Mouse (Mus musculus) midbrain, postnatal 0 days (tissue): ENCODE data around the gene Eif4b. TPM values are rescaled to one million over a fixed set of nuclear protein-coding genes. Genes with fewer than 3 reads are reported as not detected.

Source experiments
- ATAC-seq: fragments of 200-750 bp; cut with Nextera tagmentation; 2 replicates; pipeline ENCODE4 v1.8.0; 2017; ENCODE audit warnings: moderate number of reproducible peaks, mild to moderate bottlenecking, moderate TSS enrichment, moderate library complexity; ENCODE audit not compliant: low FRiP score
- DNase-seq: peaks from one replicate; pipeline ENCODE4 v3.0.0-alpha.2; 2015; ENCODE audit warnings: low spot score
- H3K27ac ChIP-seq: fragments of 300-500 bp; sonication (generic); 2 replicates; pipeline ENCODE4 v1.5.1; 2014; ENCODE audit warnings: low read depth, mild to moderate bottlenecking, low read length, mixed read lengths
- H3K27me3 ChIP-seq: fragments of 300-500 bp; sonication (generic); 2 replicates; pipeline ENCODE4 v1.6.1; 2014; ENCODE audit warnings: low read length, control low read depth, mixed read lengths; ENCODE audit not compliant: insufficient read depth
- H3K36me3 ChIP-seq: fragments of 300-500 bp; sonication (generic); 2 replicates; pipeline ENCODE4 v1.6.1; 2014; ENCODE audit warnings: low read length, control low read depth, mixed read lengths; ENCODE audit not compliant: insufficient read depth
- H3K4me1 ChIP-seq: fragments of 300-500 bp; sonication (generic); 2 replicates; pipeline ENCODE4 v1.6.1; 2014; ENCODE audit warnings: mild to moderate bottlenecking, control low read depth, antibody characterized with exemption, low read length, mixed read lengths; ENCODE audit not compliant: insufficient read depth
- H3K4me2 ChIP-seq: fragments of 300-500 bp; sonication (generic); 2 replicates; pipeline ENCODE4 v1.6.1; 2014; ENCODE audit warnings: low read depth, mild to moderate bottlenecking, low read length, mixed read lengths; ENCODE audit not compliant: poor library complexity, severe bottlenecking
- H3K4me3 ChIP-seq: fragments of 300-500 bp; sonication (generic); 2 replicates; pipeline ENCODE4 v1.5.1; 2014; ENCODE audit warnings: low read depth, mild to moderate bottlenecking, low read length, moderate library complexity
- H3K9ac ChIP-seq: fragments of 300-500 bp; sonication (generic); replicated peaks from 2 replicates; pipeline ENCODE4 v1.6.1; 2014; ENCODE audit warnings: mild to moderate bottlenecking, low read length, moderate library complexity, mixed read lengths; ENCODE audit not compliant: poor library complexity, severe bottlenecking
- H3K9me3 ChIP-seq: fragments of 300-500 bp; sonication (generic); 2 replicates; pipeline ENCODE4 v1.6.1; 2016; ENCODE audit warnings: low read length, control low read depth
- CTCF ChIP-seq: IDR thresholded peaks from 2 replicates; pipeline ENCODE4 v1.5.1; 2016; ENCODE audit warnings: antibody characterized with exemption, mild to moderate bottlenecking
- WGBS: fragments of 180-500 bp; shearing (Covaris S2); extraction: QIAGEN DNeasy Blood & Tissue Kit; methylation state at CpG from one replicate; pipeline ENCODE4 v1.1.7; 2014; 5-methylcytosine and 5-hydroxymethylcytosine counted together
- polyA plus RNA-seq: library from polyadenylated mRNA; unstranded; fragments of >200 nt; fragmentation: Nextera tagmentation; extraction: Ambion mirVana; gene quantifications from 2 replicates; pipeline ENCODE4 v1.2.1, GENCODE M21; 2015
- total RNA-seq: library from RNA; depleted of rRNA; stranded (reverse); fragments of >200 nt; gene quantifications from 2 replicates; pipeline ENCODE4 v1.2.3, GENCODE M21; 2014

Eif4b gene
- total and polyA plus RNA-seq, 2 experiments from 2014 or later, result 68.2 to 161 TPM

DNA sequence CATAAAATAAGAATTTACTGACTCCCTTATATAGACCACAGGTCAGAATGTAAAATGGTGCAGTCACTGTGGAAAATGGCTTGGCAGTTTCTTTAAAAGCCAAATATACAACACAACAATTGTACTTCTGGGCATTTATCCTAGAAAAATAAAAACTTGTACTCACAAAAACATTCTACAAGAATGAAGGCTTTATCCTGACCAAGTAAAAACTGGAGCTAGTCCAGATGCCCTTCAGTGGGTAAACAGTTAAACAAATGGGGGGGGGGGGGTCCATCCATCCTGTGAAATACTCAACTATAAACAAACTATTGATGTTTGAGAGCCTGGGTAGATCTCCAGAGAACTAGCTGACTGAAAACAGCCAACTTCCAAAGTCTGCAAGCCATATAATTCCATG, 23.7 kb upstream of the Eif4b start:
- Histone ChIP-seq H3K4me3 (no peak overlapping the region), H3K9ac (no peak overlapping the region), H3K27me3 (no peaks in the 10 kb centered on the region), H3K9me3 (no peaks in the 10 kb centered on the region), H3K27ac (no peak overlapping the region), H3K4me1 (no peaks in the 10 kb centered on the region), H3K36me3 (no peaks in the 10 kb centered on the region), H3K4me2 (no peak overlapping the region)
- no peak for TF ChIP-seq CTCF
- DNase-seq (no peak), ATAC-seq (no peak)

DNA sequence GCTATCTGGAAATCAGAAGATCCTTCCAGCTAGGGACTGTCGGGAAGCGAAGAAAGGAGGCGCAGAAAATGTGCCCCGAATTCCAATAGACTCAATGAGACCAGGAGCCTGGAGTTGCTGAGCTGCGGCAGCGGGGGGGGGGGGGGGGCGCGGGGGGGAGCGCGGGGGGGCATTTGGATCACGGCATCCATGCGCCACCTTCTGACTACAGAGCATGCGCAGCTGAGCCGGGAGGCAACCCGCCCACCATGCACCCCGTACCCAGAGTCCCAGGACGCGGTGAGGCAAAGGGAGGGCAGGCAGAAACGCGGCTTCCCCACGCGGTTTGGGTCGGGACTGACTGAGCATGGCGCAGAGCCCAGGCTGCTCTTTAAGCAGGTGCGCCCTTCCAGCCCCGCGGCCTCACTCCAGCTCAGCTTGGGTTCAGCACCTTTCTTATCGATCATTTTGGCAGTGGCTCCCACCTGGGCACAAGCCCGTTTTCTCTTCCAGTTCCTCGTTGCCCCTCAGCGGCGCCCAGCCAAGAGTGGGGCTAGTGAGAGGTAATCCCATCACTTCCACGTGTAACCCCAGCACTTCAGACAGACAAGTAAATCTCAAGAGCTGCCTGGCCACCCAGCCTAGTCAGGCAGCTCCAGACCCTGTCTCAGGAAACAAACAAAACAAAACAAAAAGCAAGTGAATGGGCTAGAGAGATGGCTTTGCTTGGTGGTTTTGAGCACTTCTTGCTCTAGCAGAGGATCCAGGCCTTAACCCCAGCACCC, 21.5 kb upstream of the Eif4b start:
- Histone ChIP-seq H3K27me3 (no peaks in the 10 kb centered on the region), H3K4me3 (peak overlapping the region; percentile 51), H3K27ac (peak overlapping the region; percentile 64), H3K9me3 (no peaks in the 10 kb centered on the region), H3K4me2 (peak overlapping the region; percentile 75), H3K4me1 (no peaks in the 10 kb centered on the region), H3K36me3 (no peaks in the 10 kb centered on the region), H3K9ac (peak overlapping the region; percentile 50; the same call in 1 of the 2 replicates)
- TF ChIP-seq CTCF, result peak; percentile 24; the same call in 1 of the 2 replicates
- under 1% methylated on average over 23 of the region's 33 CpGs for WGBS
- DNase-seq, result peak; percentile 71
- peak; percentile 74 for ATAC-seq

DNA sequence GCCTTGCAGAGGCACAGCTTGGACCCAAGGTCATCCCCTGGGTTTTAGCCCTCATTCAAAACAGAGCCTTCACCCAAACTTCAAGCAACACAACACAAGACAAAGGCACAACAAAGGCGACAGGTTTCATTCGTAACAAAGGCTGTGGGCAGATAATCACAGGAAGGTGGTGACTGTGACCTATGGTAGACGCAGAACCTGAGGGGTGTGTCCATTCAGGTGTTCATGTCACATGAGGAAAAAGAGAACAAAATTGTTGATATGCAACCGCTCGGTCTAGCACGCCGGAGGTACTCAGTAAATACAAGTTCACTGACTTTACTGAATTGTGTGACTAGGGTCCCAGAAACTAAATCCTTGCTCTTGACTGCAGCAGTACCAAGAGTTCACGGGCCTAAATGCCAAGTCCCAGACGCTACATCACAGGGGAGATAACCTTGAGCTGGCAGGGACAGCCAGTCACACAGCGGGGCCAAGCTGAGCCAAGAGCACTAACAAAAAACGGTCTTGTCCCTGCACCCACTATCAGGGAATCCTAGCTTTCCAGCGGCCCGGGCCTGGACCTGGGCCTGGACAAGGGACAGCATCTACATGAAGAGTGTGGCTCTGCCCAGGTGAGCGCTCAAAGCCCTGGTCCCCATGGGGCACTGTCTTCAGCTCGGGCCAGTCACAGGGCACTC, 16.9 kb upstream of the Eif4b start:
- no peak overlapping the region for H3K4me3 ChIP-seq
- H3K4me2 ChIP-seq, result no peak overlapping the region
- no peaks in the 10 kb centered on the region for H3K36me3 ChIP-seq
- 91% methylated on average over 15 of the region's 15 CpGs for WGBS
- no peaks in the 10 kb centered on the region for H3K27me3 ChIP-seq
- no peak overlapping the region for H3K27ac ChIP-seq
- H3K9me3 ChIP-seq, result no peaks in the 10 kb centered on the region
- ATAC-seq (no peak), DNase-seq (no peak)
- no peak overlapping the region for H3K9ac ChIP-seq
- H3K4me1 ChIP-seq, result no peaks in the 10 kb centered on the region
- TF ChIP-seq CTCF, result no peak

DNA sequence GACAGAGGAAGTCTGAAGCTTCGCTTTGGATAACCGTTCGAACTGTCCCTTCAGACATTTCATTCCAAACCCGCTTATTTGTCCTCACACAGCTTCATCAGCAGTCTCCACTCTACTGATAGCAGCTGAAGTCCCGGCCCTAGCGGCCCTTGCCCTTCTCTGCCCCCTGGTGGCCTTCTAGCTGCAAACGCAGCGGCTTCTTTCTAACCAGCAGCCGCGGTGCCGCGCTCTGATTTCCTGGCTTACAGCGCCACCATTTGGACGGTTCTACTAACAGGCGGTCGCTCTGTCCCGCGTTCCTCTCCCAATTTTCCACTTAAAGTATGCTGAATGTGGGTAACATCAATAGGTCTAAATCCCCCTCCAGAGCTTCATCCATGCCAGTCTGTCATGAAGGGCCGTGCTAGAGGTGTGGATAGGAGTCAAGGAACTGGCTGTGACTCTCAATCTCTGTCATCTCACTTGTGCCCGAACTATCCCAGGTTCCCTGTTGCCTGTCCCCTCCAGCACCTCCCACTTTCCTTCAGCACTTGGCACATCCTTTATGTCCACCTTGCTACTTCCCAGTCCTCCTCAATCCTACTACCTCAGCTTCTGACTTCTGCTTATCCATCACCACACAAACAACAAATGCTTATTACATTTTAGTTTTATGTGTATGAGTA, 7.8 kb upstream of the Eif4b start:
- H3K27me3 ChIP-seq, result peaks cover 15% of the 10 kb centered on the region
- H3K4me3 ChIP-seq, result no peak overlapping the region
- WGBS, result 6% methylated on average over 20 of the region's 20 CpGs
- H3K9ac ChIP-seq, result no peak overlapping the region
- no peaks in the 10 kb centered on the region for H3K9me3 ChIP-seq
- H3K4me1 ChIP-seq, result no peaks in the 10 kb centered on the region
- ATAC-seq (peak; percentile 82), DNase-seq (peak; percentile 97)
- no peak overlapping the region for H3K4me2 ChIP-seq
- no peaks in the 10 kb centered on the region for H3K36me3 ChIP-seq
- TF ChIP-seq CTCF, result peak; percentile 100
- H3K27ac ChIP-seq, result no peak overlapping the region

DNA sequence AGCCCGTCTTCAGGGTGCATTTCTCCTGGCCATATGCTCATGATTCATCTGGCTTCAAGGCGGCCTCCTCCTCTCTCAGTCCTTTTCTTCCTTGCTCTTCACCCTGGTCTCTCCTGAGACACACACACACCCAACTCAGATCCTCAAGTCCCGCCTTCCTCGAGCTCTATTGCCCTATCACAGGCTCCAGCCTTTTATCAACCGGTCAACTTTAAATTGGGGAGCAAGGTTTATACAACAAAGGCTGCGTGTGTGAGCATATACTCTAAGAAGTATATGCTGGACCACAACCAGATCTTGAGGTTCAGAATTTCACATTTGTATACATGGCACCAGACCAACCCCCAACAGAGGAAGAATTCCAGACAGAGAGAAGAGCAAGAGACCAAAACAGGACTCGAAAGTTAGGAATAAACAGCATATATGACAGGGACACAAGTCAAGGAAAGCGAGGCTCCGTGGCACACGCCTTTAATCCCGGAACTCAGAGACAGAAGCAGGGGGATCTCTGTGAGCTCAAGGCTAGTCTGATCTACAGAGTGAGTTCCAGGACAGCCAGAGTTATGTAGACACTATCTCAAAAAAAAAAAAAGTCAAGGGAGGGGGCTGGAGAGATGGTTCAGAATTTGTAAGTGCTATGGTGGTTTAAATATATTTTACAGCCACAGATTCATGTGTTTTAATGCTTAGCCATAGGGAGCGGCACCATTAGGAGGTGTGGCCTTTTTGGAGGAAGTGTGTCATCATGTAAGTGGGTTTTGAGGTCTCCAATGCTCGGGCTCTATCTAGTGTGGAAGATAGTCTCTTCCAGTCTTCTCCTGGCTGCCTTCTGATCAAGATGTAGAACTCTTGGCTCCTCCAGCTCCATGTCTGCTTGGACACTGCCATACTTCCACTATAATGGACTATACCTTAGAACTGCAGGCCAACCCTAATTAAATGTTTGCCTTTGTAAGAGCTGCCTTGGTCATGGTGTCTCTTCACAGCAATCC, 2.8 kb upstream of the Eif4b start:
- 80% methylated on average over 13 of the region's 13 CpGs for WGBS
- H3K4me1 ChIP-seq, result peaks cover 5% of the 10 kb centered on the region; the same call in 1 of the 2 replicates
- peaks cover 15% of the 10 kb centered on the region for H3K27me3 ChIP-seq
- H3K9me3 ChIP-seq, result no peaks in the 10 kb centered on the region
- no peak overlapping the region for H3K4me3 ChIP-seq
- no peak overlapping the region for H3K9ac ChIP-seq
- no peaks in the 10 kb centered on the region for H3K36me3 ChIP-seq
- H3K4me2 ChIP-seq, result no peak overlapping the region
- H3K27ac ChIP-seq, result no peak overlapping the region
- DNase-seq (no peak), ATAC-seq (no peak)
- TF ChIP-seq CTCF, result no peak
